ENCODE assay signal across 8 mouse cellular contexts in the genomic region with DNA sequence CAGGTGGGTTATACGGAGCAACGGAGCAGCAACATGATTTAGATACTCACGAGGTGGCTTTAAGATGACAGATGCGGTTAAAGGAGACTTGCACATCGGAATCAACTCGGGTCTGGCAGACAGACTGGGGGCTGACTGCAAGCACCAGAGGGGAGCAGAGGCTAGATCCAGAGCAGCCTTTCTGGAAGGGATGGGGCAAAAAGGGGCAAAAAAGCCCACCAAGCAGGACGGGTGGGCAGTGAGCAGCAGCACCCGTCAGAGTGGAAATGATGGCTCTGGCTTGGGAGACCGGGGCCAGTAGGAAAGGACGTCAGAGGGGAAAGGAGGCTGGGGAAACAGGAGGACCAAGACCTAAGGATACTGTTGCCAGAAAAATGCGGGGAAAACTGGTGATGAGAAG. TPM values are rescaled to one million over a fixed set of nuclear protein-coding genes. Genes with fewer than 3 reads are reported as not detected.
DNase-seq lines count a peak whose midpoint lies in the region; ATAC-seq lines count a peak whose summit lies in the region.

No protein-coding gene starts in this region.

- peak overlapping the region; percentile 30; the same call in 1 of the 2 replicates for H3K27ac ChIP-seq in kidney, embryonic 14.5 days (ENCODE audit: low read depth, low read length)
- peak overlapping the region; percentile 1; the same call in 1 of the 2 replicates for H3K27ac ChIP-seq in brown adipose tissue, adult 24 weeks (replicated peaks; ENCODE audit: low read depth, low read length)
- peak overlapping the region; percentile 93 for H3K27ac ChIP-seq in heart, embryonic 16.5 days (ENCODE audit: low read length)

- under 1% methylated on average over 11 of the region's 11 CpGs for WGBS in kidney, embryonic 14.5 days
- under 1% methylated on average over 11 of the region's 11 CpGs for WGBS in heart, embryonic 16.5 days

- no peaks in the 10 kb centered on the region for H3K27me3 ChIP-seq in kidney, embryonic 14.5 days (ENCODE audit: control insufficient read depth, insufficient read depth, low read length)
- H3K27me3 ChIP-seq in heart, embryonic 16.5 days (ENCODE audit: control insufficient read depth, insufficient read depth, low read length), result no peaks in the 10 kb centered on the region

- DNase-seq in kidney, postnatal 36 days, result no peak
- peak; percentile 20 for DNase-seq in ES-CJ7 (ENCODE audit: low read depth, low spot score)
- DNase-seq in lung, postnatal 25 days (ENCODE audit: low spot score), result peak; percentile 2
- DNase-seq in telencephalon, adult 2 months (ENCODE audit: low read depth, low spot score), result peak; percentile 1
- DNase-seq in left cerebral cortex, postnatal 4 days, result no peak

- peak overlapping the region; percentile 89 for H3K4me2 ChIP-seq in kidney, embryonic 14.5 days (replicated peaks; ENCODE audit: low read depth, low read length)
- peak overlapping the region; percentile 90 for H3K4me2 ChIP-seq in heart, embryonic 16.5 days (ENCODE audit: low read depth, low read length)

- peak overlapping the region; percentile 74 for H3K4me3 ChIP-seq in kidney, embryonic 14.5 days (ENCODE audit: low read length)
- H3K4me3 ChIP-seq in brown adipose tissue, adult 24 weeks (ENCODE audit: insufficient read depth, low read depth, low read length), result peak overlapping the region; percentile 96
- peak overlapping the region; percentile 79 for H3K4me3 ChIP-seq in heart, embryonic 16.5 days (ENCODE audit: low read length)

- H3K4me1 ChIP-seq in kidney, embryonic 14.5 days (ENCODE audit: control insufficient read depth, insufficient read depth, low read length), result peaks cover 6% of the 10 kb centered on the region; the same call in 1 of the 2 replicates
- peaks cover 6% of the 10 kb centered on the region; the same call in 1 of the 2 replicates for H3K4me1 ChIP-seq in brown adipose tissue, adult 24 weeks (ENCODE audit: control insufficient read depth, insufficient read depth, insufficient read length, low read length)
- peaks cover 17% of the 10 kb centered on the region for H3K4me1 ChIP-seq in heart, embryonic 16.5 days (ENCODE audit: control insufficient read depth, insufficient read depth, low read length)

- no peaks in the 10 kb centered on the region for H3K36me3 ChIP-seq in kidney, embryonic 14.5 days (ENCODE audit: control insufficient read depth, insufficient read depth, low read length)
- no peaks in the 10 kb centered on the region for H3K36me3 ChIP-seq in heart, embryonic 16.5 days (ENCODE audit: control insufficient read depth, insufficient read depth)

- peak; percentile 7; the same call in 1 of the 2 replicates for ATAC-seq in kidney, embryonic 14.5 days (ENCODE audit: low FRiP score, low TSS enrichment)
- no peak for ATAC-seq in heart, embryonic 16.5 days (replicated peaks; ENCODE audit: extremely low read depth, insufficient read depth, low FRiP score)

- intact Hi-C loops in left cerebral cortex, postnatal 4 days (cut with DNase I), result no loop called here

- H3K9me3 ChIP-seq in kidney, embryonic 14.5 days (ENCODE audit: control insufficient read depth, low read length), result no peaks in the 10 kb centered on the region
- H3K9me3 ChIP-seq in heart, embryonic 16.5 days (replicated peaks; ENCODE audit: control insufficient read depth, low read length), result no peaks in the 10 kb centered on the region

- peak overlapping the region; percentile 83 for H3K9ac ChIP-seq in kidney, embryonic 14.5 days (ENCODE audit: low read depth, low read length)
- H3K9ac ChIP-seq in heart, embryonic 16.5 days (ENCODE audit: low read length), result peak overlapping the region; percentile 88

RNA-seq across cellular contexts. Expression of a gene that starts 0.7 kb away (rescaled TPM):
- 26.3 and 33.2 TPM in 2 replicates for polyA plus RNA-seq in kidney, embryonic 14.5 days (2014; fragmentation: Nextera tagmentation; extraction: Ambion mirVana)
- polyA plus RNA-seq in brown adipose tissue, adult 24 weeks (2012; ENCODE audit: insufficient read depth, insufficient read length, missing spikeins), result 8.6 and 12.6 TPM in 2 replicates
- polyA plus RNA-seq in heart, embryonic 16.5 days (2015; fragmentation: Nextera tagmentation; extraction: Ambion mirVana), result 18.1 and 19.2 TPM in 2 replicates
- total RNA-seq in left cerebral cortex, postnatal 4 days (2021), result 10 to 100 TPM; 38.4 to 48.2 TPM

RNA-seq across cellular contexts. Expression of a gene that starts 44.4 kb away (rescaled TPM):
- polyA plus RNA-seq in kidney, embryonic 14.5 days (2014; fragmentation: Nextera tagmentation; extraction: Ambion mirVana), result 30.5 and 53.7 TPM in 2 replicates
- polyA plus RNA-seq in brown adipose tissue, adult 24 weeks (2012; ENCODE audit: insufficient read depth, insufficient read length, missing spikeins), result 13.7 and 19.7 TPM in 2 replicates
- polyA plus RNA-seq in heart, embryonic 16.5 days (2015; fragmentation: Nextera tagmentation; extraction: Ambion mirVana), result 23.0 and 24.4 TPM in 2 replicates
- total RNA-seq in left cerebral cortex, postnatal 4 days (2021), result 10 to 100 TPM; 51.2 to 55.3 TPM

Comparison
In these comparisons a context has a peak if more than half of its experiments do, and no peak if none do; other contexts are left out.
1. H3K27ac ChIP-seq: peak in every context shown above with its lines; median percentile 93 in heart, embryonic 16.5 days; 30 in kidney, embryonic 14.5 days; 1 in brown adipose tissue, adult 24 weeks.
2. DNase-seq: peak in ES-CJ7 (single experiment), lung, postnatal 25 days (single experiment) and telencephalon, adult 2 months (single experiment); none in kidney, postnatal 36 days (0 of 2) and left cerebral cortex, postnatal 4 days (single experiment).
3. Peak in every context shown above with its lines, with median percentiles within 50 percentile points of each other: H3K4me3 ChIP-seq.